8 mouse cellular contexts compared by ENCODE assay signal in genomic region chr19:10867946-10868622, GRCm38 (mm10). TPM values are rescaled to one million over a fixed set of nuclear protein-coding genes. Genes with fewer than 3 reads are reported as not detected.
A peak's percentile ranks its signal among the peaks of the same experiment; 100 is the strongest.
DNase-seq lines count a peak whose midpoint lies in the region; ATAC-seq and TF ChIP-seq lines count a peak whose summit lies in the region.

No protein-coding gene starts in this region.

- H3K9ac ChIP-seq in embryonic facial prominence, embryonic 15.5 days: peak overlapping the region; percentile 74
- peak overlapping the region; percentile 85 for H3K9ac ChIP-seq in intestine, embryonic 14.5 days (ENCODE audit: low read length)
- peak overlapping the region; percentile 96 for H3K9ac ChIP-seq in neural tube, embryonic 13.5 days

- peak overlapping the region; percentile 94 for H3K27ac ChIP-seq in layer of hippocampus, adult 2 months
- no peak overlapping the region for H3K27ac ChIP-seq in embryonic facial prominence, embryonic 15.5 days (replicated peaks)
- no peak overlapping the region for H3K27ac ChIP-seq in intestine, embryonic 14.5 days (ENCODE audit: low read depth)
- peak overlapping the region; percentile 33; the same call in 1 of the 2 replicates for H3K27ac ChIP-seq in neural tube, embryonic 13.5 days (replicated peaks)

- ATAC-seq in embryonic facial prominence, embryonic 15.5 days (ENCODE audit: insufficient number of reproducible peaks, low FRiP score, low TSS enrichment, low read depth): no peak
- no peak for ATAC-seq in intestine, embryonic 14.5 days (replicated peaks; ENCODE audit: low FRiP score, low TSS enrichment, low read depth)
- no peak for ATAC-seq in neural tube, embryonic 13.5 days (ENCODE audit: low read depth)

- 23% methylated on average over 5 of the region's 5 CpGs for WGBS in embryonic facial prominence, embryonic 15.5 days
- WGBS in intestine, embryonic 14.5 days: 22% methylated on average over 5 of the region's 5 CpGs
- WGBS in neural tube, embryonic 13.5 days: 34% methylated on average over 5 of the region's 5 CpGs

- H3K36me3 ChIP-seq in embryonic facial prominence, embryonic 15.5 days: peaks cover 61% of the 10 kb centered on the region
- peaks cover 65% of the 10 kb centered on the region for H3K36me3 ChIP-seq in intestine, embryonic 14.5 days (ENCODE audit: control insufficient read depth, insufficient read depth, low read length)
- peaks cover 63% of the 10 kb centered on the region for H3K36me3 ChIP-seq in neural tube, embryonic 13.5 days

- TF ChIP-seq CTCF in layer of hippocampus, adult 2 months (conservative IDR thresholded peaks at IDR 0.05): no peak

- DNase-seq in layer of hippocampus, adult 2 months (ENCODE audit: low spot score in 2 of 2): no peak
- no peak for DNase-seq in layer of hippocampus, postnatal 14 days (ENCODE audit: low spot score in 2 of 2)
- DNase-seq in intestine, embryonic 14.5 days (ENCODE audit: low spot score): no peak
- DNase-seq in urinary bladder, postnatal 10 days (ENCODE audit: low spot score): no peak
- no peak for DNase-seq in adrenal gland, postnatal 4 days (ENCODE audit: low spot score in 2 of 2)
- DNase-seq in adrenal gland, postnatal 36 days: no peak

- H3K4me3 ChIP-seq in layer of hippocampus, adult 2 months: peak overlapping the region; percentile 91
- peak overlapping the region; percentile 75 for H3K4me3 ChIP-seq in embryonic facial prominence, embryonic 15.5 days (replicated peaks)
- peak overlapping the region; percentile 88 for H3K4me3 ChIP-seq in intestine, embryonic 14.5 days (ENCODE audit: low read depth, low read length)
- peak overlapping the region; percentile 88 for H3K4me3 ChIP-seq in neural tube, embryonic 13.5 days

- H3K4me2 ChIP-seq in embryonic facial prominence, embryonic 15.5 days (replicated peaks): peak overlapping the region; percentile 79
- peak overlapping the region; percentile 86 for H3K4me2 ChIP-seq in intestine, embryonic 14.5 days (ENCODE audit: low read length)
- peak overlapping the region; percentile 90 for H3K4me2 ChIP-seq in neural tube, embryonic 13.5 days

- H3K4me1 ChIP-seq in embryonic facial prominence, embryonic 15.5 days: peaks cover 34% of the 10 kb centered on the region
- H3K4me1 ChIP-seq in intestine, embryonic 14.5 days (replicated peaks; ENCODE audit: control insufficient read depth, insufficient read depth, low read length): peaks cover 21% of the 10 kb centered on the region
- peaks cover 34% of the 10 kb centered on the region for H3K4me1 ChIP-seq in neural tube, embryonic 13.5 days (replicated peaks)

- H3K27me3 ChIP-seq in embryonic facial prominence, embryonic 15.5 days: no peaks in the 10 kb centered on the region
- H3K27me3 ChIP-seq in intestine, embryonic 14.5 days (replicated peaks; ENCODE audit: control insufficient read depth, insufficient read depth, low read length): no peaks in the 10 kb centered on the region
- H3K27me3 ChIP-seq in neural tube, embryonic 13.5 days: no peaks in the 10 kb centered on the region

- no peaks in the 10 kb centered on the region for H3K9me3 ChIP-seq in embryonic facial prominence, embryonic 15.5 days (replicated peaks)
- H3K9me3 ChIP-seq in intestine, embryonic 14.5 days (ENCODE audit: control insufficient read depth, low read length): no peaks in the 10 kb centered on the region
- no peaks in the 10 kb centered on the region for H3K9me3 ChIP-seq in neural tube, embryonic 13.5 days

RNA-seq across cellular contexts. Expression of gene Tmem132a, which starts 1.7 kb away (rescaled TPM):
- total RNA-seq in layer of hippocampus, adult 2 months (2021): 100 to 1,000 TPM; 168 to 171 TPM
- total RNA-seq in layer of hippocampus, postnatal 14 days (2021): 100 to 1,000 TPM; 221 to 224 TPM
- polyA plus RNA-seq in embryonic facial prominence, embryonic 15.5 days (2015; fragmentation: Nextera tagmentation; extraction: Ambion mirVana): 82.1 and 82.5 TPM in 2 replicates
- 50.6 and 54.6 TPM in 2 replicates for polyA plus RNA-seq in intestine, embryonic 14.5 days (2014; fragmentation: Nextera tagmentation; extraction: Ambion mirVana)
- polyA plus RNA-seq in neural tube, embryonic 13.5 days (2015; fragmentation: Nextera tagmentation; extraction: Ambion mirVana): 154 and 169 TPM in 2 replicates
- 10 to 100 TPM; 40.7 to 48.1 TPM for total RNA-seq in adrenal gland, postnatal 4 days (2021)
- total RNA-seq in adrenal gland, postnatal 36 days (2021): 10 to 100 TPM; 34.5 to 36.1 TPM

RNA-seq across cellular contexts. Expression of gene Tmem109, which starts 13.7 kb away (rescaled TPM):
- 10 to 100 TPM; 46.4 to 54.5 TPM for total RNA-seq in layer of hippocampus, adult 2 months (2021)
- total RNA-seq in layer of hippocampus, postnatal 14 days (2021): 10 to 100 TPM; 33.2 to 40.9 TPM
- polyA plus RNA-seq in embryonic facial prominence, embryonic 15.5 days (2015; fragmentation: Nextera tagmentation; extraction: Ambion mirVana): 133 and 139 TPM in 2 replicates
- polyA plus RNA-seq in intestine, embryonic 14.5 days (2014; fragmentation: Nextera tagmentation; extraction: Ambion mirVana): 91.1 and 91.7 TPM in 2 replicates
- polyA plus RNA-seq in neural tube, embryonic 13.5 days (2015; fragmentation: Nextera tagmentation; extraction: Ambion mirVana): 39.5 and 41.9 TPM in 2 replicates
- total RNA-seq in adrenal gland, postnatal 4 days (2021): 10 to 100 TPM; 91.3 to 93.3 TPM
- 100 to 1,000 TPM; 132 to 167 TPM for total RNA-seq in adrenal gland, postnatal 36 days (2021)

RNA-seq across cellular contexts. Expression of gene Prpf19, which starts 26.9 kb away (rescaled TPM):
- 100 to 1,000 TPM; 196 to 198 TPM for total RNA-seq in layer of hippocampus, adult 2 months (2021)
- total RNA-seq in layer of hippocampus, postnatal 14 days (2021): 100 to 1,000 TPM; 198 to 203 TPM
- 45.2 and 49.4 TPM in 2 replicates for polyA plus RNA-seq in embryonic facial prominence, embryonic 15.5 days (2015; fragmentation: Nextera tagmentation; extraction: Ambion mirVana)
- polyA plus RNA-seq in intestine, embryonic 14.5 days (2014; fragmentation: Nextera tagmentation; extraction: Ambion mirVana): 45.5 TPM in 2 replicates
- 37.3 and 41.7 TPM in 2 replicates for polyA plus RNA-seq in neural tube, embryonic 13.5 days (2015; fragmentation: Nextera tagmentation; extraction: Ambion mirVana)
- 100 to 1,000 TPM; 253 to 266 TPM for total RNA-seq in adrenal gland, postnatal 4 days (2021)
- total RNA-seq in adrenal gland, postnatal 36 days (2021): 100 to 1,000 TPM; 122 to 188 TPM

RNA-seq across cellular contexts. Expression of gene Slc15a3, which starts 28.6 kb away (rescaled TPM):
- 1 to 10 TPM; 1.3 TPM for total RNA-seq in layer of hippocampus, adult 2 months (2021)
- total RNA-seq in layer of hippocampus, postnatal 14 days (2021): 1 to 10 TPM; 1.8 to 3.0 TPM
- polyA plus RNA-seq in embryonic facial prominence, embryonic 15.5 days (2015; fragmentation: Nextera tagmentation; extraction: Ambion mirVana): 2.0 and 2.3 TPM in 2 replicates
- polyA plus RNA-seq in intestine, embryonic 14.5 days (2014; fragmentation: Nextera tagmentation; extraction: Ambion mirVana): 0.39 and 0.53 TPM in 2 replicates
- polyA plus RNA-seq in neural tube, embryonic 13.5 days (2015; fragmentation: Nextera tagmentation; extraction: Ambion mirVana): 0.12 and 0.33 TPM in 2 replicates
- total RNA-seq in adrenal gland, postnatal 4 days (2021): 1 to 10 TPM; 3.5 to 3.8 TPM
- total RNA-seq in adrenal gland, postnatal 36 days (2021): 1 to 10 TPM; 3.2 to 4.0 TPM

RNA-seq across cellular contexts. Expression of gene Cd6, which starts 38.2 kb away (rescaled TPM):
- total RNA-seq in layer of hippocampus, adult 2 months (2021): under 1 TPM in 1 of 2 experiments, not detected in 1; 0.32 TPM
- under 1 TPM; 0.14 to 0.41 TPM for total RNA-seq in layer of hippocampus, postnatal 14 days (2021)
- 0.05 TPM in 1 of 2 replicates, not detected in the other for polyA plus RNA-seq in embryonic facial prominence, embryonic 15.5 days (2015; fragmentation: Nextera tagmentation; extraction: Ambion mirVana)
- 0.11 TPM in 1 of 2 replicates, not detected in the other for polyA plus RNA-seq in intestine, embryonic 14.5 days (2014; fragmentation: Nextera tagmentation; extraction: Ambion mirVana)
- polyA plus RNA-seq in neural tube, embryonic 13.5 days (2015; fragmentation: Nextera tagmentation; extraction: Ambion mirVana): not detected in 2 replicates
- under 1 TPM; 0.20 to 0.23 TPM for total RNA-seq in adrenal gland, postnatal 4 days (2021)
- total RNA-seq in adrenal gland, postnatal 36 days (2021): under 1 TPM in 1 of 2 experiments, not detected in 1; 0.17 TPM

Comparison
In these comparisons a context has a peak if more than half of its experiments do, and no peak if none do; other contexts are left out.
1. H3K27ac ChIP-seq: peak in layer of hippocampus, adult 2 months (single experiment) and neural tube, embryonic 13.5 days (single experiment); none in embryonic facial prominence, embryonic 15.5 days (single experiment) and intestine, embryonic 14.5 days (single experiment).
2. Peak in every context shown above with its lines, with median percentiles within 50 percentile points of each other: H3K4me3 ChIP-seq, H3K4me2 ChIP-seq and H3K9ac ChIP-seq.